Mouse (Mus musculus): Measurements from ENCODE around the gene Ednra. TPM values are rescaled to one million over a fixed set of nuclear protein-coding genes. Genes with fewer than 3 reads are reported as not detected.

The Ednra gene
- total and polyA plus RNA-seq, 3 experiments = 25.6 to 41.7 (median 41.3) TPM

DNA sequence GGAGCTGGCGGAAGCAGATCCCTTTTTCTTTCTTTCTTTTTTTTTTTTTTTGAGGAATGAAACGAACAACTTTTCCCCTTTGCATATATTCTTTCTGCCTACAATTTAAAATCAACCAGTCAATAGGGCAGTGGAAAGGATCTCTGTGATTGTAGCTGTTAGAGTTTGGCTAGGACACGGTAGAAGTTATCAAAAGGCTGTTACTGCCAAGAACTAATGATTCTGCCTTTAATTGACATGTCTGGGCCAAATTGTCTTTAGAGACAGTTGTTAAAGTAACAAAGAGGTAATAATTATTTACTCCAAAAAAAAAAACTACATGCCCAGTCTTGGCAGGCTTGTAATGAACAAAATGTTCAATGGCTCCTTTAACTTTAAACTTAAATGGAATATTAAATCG lies 26.1 kb upstream of the Ednra start:
- DNase-seq = no peak
- intact Hi-C loops (cut with DNase I) = no loop called here
- no peaks in the 10 kb centered on the region for H3K79me2 ChIP-seq (replicated peaks; ENCODE audit: control insufficient read depth, insufficient read depth, low read length)
- H3K27me3 ChIP-seq (ENCODE audit: control insufficient read depth, insufficient read depth, low read length) = no peaks in the 10 kb centered on the region
- WGBS = 76% methylated on average over 4 of the region's 4 CpGs
- H3K4me1 ChIP-seq (ENCODE audit: control insufficient read depth, insufficient read depth, low read length) = no peaks in the 10 kb centered on the region
- TF ChIP-seq CTCF (IDR thresholded peaks at IDR 0.05) (no peak), EP300 (IDR thresholded peaks at IDR 0.05; ENCODE audit: insufficient read depth, low read depth, low read length) (no peak), POLR2A (IDR thresholded peaks at IDR 0.05; ENCODE audit: insufficient read depth, low read depth, low read length) (no peak)
- H3K4me3 ChIP-seq = no peak overlapping the region
- H3K27ac ChIP-seq = no peak overlapping the region
- H3K9ac ChIP-seq (ENCODE audit: low read depth, low read length) = no peak overlapping the region
- H3K36me3 ChIP-seq (ENCODE audit: control insufficient read depth, insufficient read depth, low read length) = no peaks in the 10 kb centered on the region

DNA sequence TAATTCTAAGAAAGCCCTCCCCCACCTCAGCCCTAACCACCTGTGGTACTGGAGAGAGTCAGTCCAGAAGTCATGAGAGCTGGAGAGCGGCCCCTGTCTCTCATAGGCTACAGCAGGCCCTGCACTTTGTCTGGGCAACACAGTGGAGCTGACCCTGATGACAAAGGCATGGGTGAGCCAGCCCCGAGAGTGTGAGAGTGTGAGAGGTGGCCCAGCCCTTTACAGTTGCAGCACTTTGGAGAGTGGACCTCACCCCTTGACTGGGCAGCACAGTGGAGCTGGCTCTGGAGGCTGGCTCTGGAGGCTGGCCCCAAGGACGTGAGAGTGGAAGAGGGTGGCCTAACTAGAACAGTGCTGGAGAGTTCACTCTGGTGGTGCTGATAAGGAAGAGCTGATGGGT lies 20.2 kb upstream of the Ednra start:
- Histone ChIP-seq H3K79me2 (replicated peaks; ENCODE audit: control insufficient read depth, insufficient read depth, low read length) (no peaks in the 10 kb centered on the region), H3K27ac (no peak overlapping the region), H3K27me3 (ENCODE audit: control insufficient read depth, insufficient read depth, low read length) (no peaks in the 10 kb centered on the region), H3K4me1 (ENCODE audit: control insufficient read depth, insufficient read depth, low read length) (no peaks in the 10 kb centered on the region), H3K36me3 (ENCODE audit: control insufficient read depth, insufficient read depth, low read length) (no peaks in the 10 kb centered on the region), H3K9ac (ENCODE audit: low read depth, low read length) (no peak overlapping the region), H3K4me3 (no peak overlapping the region)
- WGBS = 82% methylated on average over 3 of the region's 3 CpGs
- no peak for DNase-seq
- intact Hi-C loops (cut with DNase I) = no loop called here
- TF ChIP-seq EP300 (IDR thresholded peaks at IDR 0.05; ENCODE audit: insufficient read depth, low read depth, low read length) (no peak), POLR2A (IDR thresholded peaks at IDR 0.05; ENCODE audit: insufficient read depth, low read depth, low read length) (no peak), CTCF (IDR thresholded peaks at IDR 0.05) (no peak)

- H3K27ac ChIP-seq = no peak overlapping the region
- no peak overlapping the region for H3K9ac ChIP-seq (ENCODE audit: low read depth, low read length)
- no peaks in the 10 kb centered on the region for H3K79me2 ChIP-seq (replicated peaks; ENCODE audit: control insufficient read depth, insufficient read depth, low read length)
- H3K27me3 ChIP-seq (ENCODE audit: control insufficient read depth, insufficient read depth, low read length) = no peaks in the 10 kb centered on the region
- TF ChIP-seq POLR2A (IDR thresholded peaks at IDR 0.05; ENCODE audit: insufficient read depth, low read depth, low read length) (no peak), CTCF (IDR thresholded peaks at IDR 0.05) (no peak), EP300 (IDR thresholded peaks at IDR 0.05; ENCODE audit: insufficient read depth, low read depth, low read length) (no peak)
- intact Hi-C loops (cut with DNase I) = no loop called here
- no peaks in the 10 kb centered on the region for H3K36me3 ChIP-seq (ENCODE audit: control insufficient read depth, insufficient read depth, low read length)
- WGBS = 32% methylated on average over 3 of the region's 3 CpGs
- no peaks in the 10 kb centered on the region for H3K4me1 ChIP-seq (ENCODE audit: control insufficient read depth, insufficient read depth, low read length)
- no peak overlapping the region for H3K4me3 ChIP-seq
- no peak for DNase-seq
These were observed 18.1 kb upstream of the Ednra start for GRCm38 (mm10) chr8:77742395-77742794.

GRCm38 (mm10) chr8:77741050-77741777 lies 16.9 kb upstream of the Ednra start:
- 85% methylated on average over 6 of the region's 6 CpGs for WGBS
- Histone ChIP-seq H3K27me3 (ENCODE audit: control insufficient read depth, insufficient read depth, low read length) (no peaks in the 10 kb centered on the region), H3K79me2 (replicated peaks; ENCODE audit: control insufficient read depth, insufficient read depth, low read length) (no peaks in the 10 kb centered on the region), H3K4me1 (ENCODE audit: control insufficient read depth, insufficient read depth, low read length) (no peaks in the 10 kb centered on the region), H3K4me3 (no peak overlapping the region), H3K27ac (no peak overlapping the region), H3K36me3 (ENCODE audit: control insufficient read depth, insufficient read depth, low read length) (no peaks in the 10 kb centered on the region), H3K9ac (ENCODE audit: low read depth, low read length) (no peak overlapping the region)
- TF ChIP-seq CTCF (IDR thresholded peaks at IDR 0.05) (no peak), POLR2A (IDR thresholded peaks at IDR 0.05; ENCODE audit: insufficient read depth, low read depth, low read length) (no peak), EP300 (IDR thresholded peaks at IDR 0.05; ENCODE audit: insufficient read depth, low read depth, low read length) (no peak)
- DNase-seq = no peak
- intact Hi-C loops (cut with DNase I) = no loop called here

DNA sequence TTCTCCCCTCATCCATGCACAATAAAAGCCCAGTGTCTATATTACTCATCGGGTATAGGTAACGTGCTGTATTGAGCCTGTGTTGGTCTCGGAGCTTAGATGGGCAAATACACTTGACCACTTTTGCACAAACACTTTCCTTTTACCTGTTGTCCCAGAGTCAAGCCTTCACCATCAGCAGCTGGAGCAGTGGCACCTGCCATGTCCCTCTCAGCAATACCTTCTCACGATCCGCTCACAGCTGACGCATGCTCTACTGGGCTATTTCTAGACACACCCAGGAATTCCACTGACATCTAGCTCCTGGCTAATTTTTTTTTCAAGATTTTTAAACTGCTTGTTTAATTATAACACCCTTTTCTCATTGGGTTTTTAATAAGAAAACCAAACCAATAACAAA lies 14.2 kb upstream of the Ednra start:
- no peak overlapping the region for H3K9ac ChIP-seq (ENCODE audit: low read depth, low read length)
- intact Hi-C loops (cut with DNase I) = no loop called here
- H3K27me3 ChIP-seq (ENCODE audit: control insufficient read depth, insufficient read depth, low read length) = no peaks in the 10 kb centered on the region
- H3K36me3 ChIP-seq (ENCODE audit: control insufficient read depth, insufficient read depth, low read length) = no peaks in the 10 kb centered on the region
- no peak overlapping the region for H3K27ac ChIP-seq
- no peaks in the 10 kb centered on the region for H3K79me2 ChIP-seq (replicated peaks; ENCODE audit: control insufficient read depth, insufficient read depth, low read length)
- no peak overlapping the region for H3K4me3 ChIP-seq
- no peaks in the 10 kb centered on the region for H3K4me1 ChIP-seq (ENCODE audit: control insufficient read depth, insufficient read depth, low read length)
- TF ChIP-seq POLR2A (IDR thresholded peaks at IDR 0.05; ENCODE audit: insufficient read depth, low read depth, low read length) (no peak), CTCF (IDR thresholded peaks at IDR 0.05) (no peak), EP300 (IDR thresholded peaks at IDR 0.05; ENCODE audit: insufficient read depth, low read depth, low read length) (no peak)
- DNase-seq = no peak
- WGBS = 78% methylated on average over 6 of the region's 6 CpGs

DNA sequence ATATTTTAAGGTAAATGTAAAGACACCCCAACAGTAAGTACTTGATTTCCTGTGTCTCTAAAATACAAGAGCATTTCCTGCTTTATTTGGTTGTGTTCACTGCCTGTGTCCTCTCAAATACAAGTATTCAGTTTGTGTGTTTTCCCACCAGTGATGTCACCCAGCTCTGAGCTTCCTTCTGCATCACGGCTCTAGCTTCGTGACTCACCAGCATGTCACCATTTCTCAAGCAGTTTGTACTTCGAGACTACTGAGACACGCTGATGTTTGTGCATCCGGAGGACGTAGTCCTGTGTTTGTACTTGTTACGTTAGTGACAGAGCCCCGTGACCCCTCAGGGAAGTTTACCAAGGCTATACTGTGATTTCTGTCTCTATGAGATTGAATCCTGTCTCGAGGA lies 13.1 kb upstream of the Ednra start:
- DNase-seq = no peak
- H3K4me1 ChIP-seq (ENCODE audit: control insufficient read depth, insufficient read depth, low read length) = no peaks in the 10 kb centered on the region
- no peak for TF ChIP-seq POLR2A (IDR thresholded peaks at IDR 0.05; ENCODE audit: insufficient read depth, low read depth, low read length)
- TF ChIP-seq CTCF (IDR thresholded peaks at IDR 0.05) = no peak
- TF ChIP-seq EP300 (IDR thresholded peaks at IDR 0.05; ENCODE audit: insufficient read depth, low read depth, low read length) = no peak
- intact Hi-C loops (cut with DNase I) = no loop called here
- WGBS = 62% methylated on average over 9 of the region's 9 CpGs
- H3K9ac ChIP-seq (ENCODE audit: low read depth, low read length) = no peak overlapping the region
- H3K79me2 ChIP-seq (replicated peaks; ENCODE audit: control insufficient read depth, insufficient read depth, low read length) = no peaks in the 10 kb centered on the region
- no peaks in the 10 kb centered on the region for H3K27me3 ChIP-seq (ENCODE audit: control insufficient read depth, insufficient read depth, low read length)
- H3K27ac ChIP-seq = no peak overlapping the region
- no peaks in the 10 kb centered on the region for H3K36me3 ChIP-seq (ENCODE audit: control insufficient read depth, insufficient read depth, low read length)
- no peak overlapping the region for H3K4me3 ChIP-seq

All from heart, adult 2 months (tissue).